Mouse (Mus musculus): ENCODE results near the gene Auts2. TPM values are rescaled to one million over a fixed set of nuclear protein-coding genes. Genes with fewer than 3 reads are reported as not detected.
A peak's percentile ranks its signal among the peaks of the same experiment; 100 is the strongest.

Auts2 gene
- total and polyA plus RNA-seq, 2 experiments from 2014 or later: 6.8 to 12.1 TPM

- WGBS: 74% methylated on average over 1 of the region's 1 CpGs
- Histone ChIP-seq H3K36me3 (replicated peaks; ENCODE audit: control insufficient read depth, insufficient read depth, low read length) (no peaks in the 10 kb centered on the region), H3K4me3 (ENCODE audit: low read depth, low read length) (no peak overlapping the region)
Observed at GRCm38 (mm10) chr5:131690781-131691180, 852.4 kb downstream of the Auts2 start.

GRCm38 (mm10) chr5:131686956-131687618 lies 856.1 kb downstream of the Auts2 start:
- no peak overlapping the region for H3K27ac ChIP-seq (ENCODE audit: low read depth)
- H3K9me3 ChIP-seq (replicated peaks; ENCODE audit: control insufficient read depth, low read length): no peaks in the 10 kb centered on the region
- H3K27me3 ChIP-seq (ENCODE audit: control insufficient read depth, insufficient read depth, low read length): no peaks in the 10 kb centered on the region
- 49% methylated on average over 8 of the region's 8 CpGs for WGBS
- TF ChIP-seq CTCF (IDR thresholded peaks at IDR 0.05; ENCODE audit: low read depth) (no peak), EP300 (IDR thresholded peaks at IDR 0.05; ENCODE audit: low read depth) (no peak)
- no peak overlapping the region for H3K4me3 ChIP-seq (ENCODE audit: low read depth, low read length)
- peaks cover 10% of the 10 kb centered on the region; the same call in 1 of the 2 replicates for H3K4me1 ChIP-seq (ENCODE audit: control insufficient read depth, insufficient read depth)
- H3K4me2 ChIP-seq (ENCODE audit: low read depth, low read length): no peak overlapping the region
- no peaks in the 10 kb centered on the region for H3K36me3 ChIP-seq (replicated peaks; ENCODE audit: control insufficient read depth, insufficient read depth, low read length)
- no peak overlapping the region for H3K9ac ChIP-seq (replicated peaks; ENCODE audit: low read depth, low read length)
- ATAC-seq (ENCODE audit: insufficient read depth, low read depth) (no peak), DNase-seq (ENCODE audit: low spot score) (no peak)

More at GRCm38 (mm10) chr5:131690781-131691180, 852.4 kb downstream of the Auts2 start:
- TF ChIP-seq EP300 (IDR thresholded peaks at IDR 0.05; ENCODE audit: low read depth) (no peak), CTCF (IDR thresholded peaks at IDR 0.05; ENCODE audit: low read depth) (no peak)
- no peaks in the 10 kb centered on the region for H3K9me3 ChIP-seq (replicated peaks; ENCODE audit: control insufficient read depth, low read length)
- no peak overlapping the region for H3K9ac ChIP-seq (replicated peaks; ENCODE audit: low read depth, low read length)
- H3K27ac ChIP-seq (ENCODE audit: low read depth): no peak overlapping the region
- DNase-seq (ENCODE audit: low spot score) (peak; percentile 22), ATAC-seq (ENCODE audit: insufficient read depth, low read depth) (no peak)
- H3K4me1 ChIP-seq (ENCODE audit: control insufficient read depth, insufficient read depth): peaks cover 10% of the 10 kb centered on the region; the same call in 1 of the 2 replicates
- no peaks in the 10 kb centered on the region for H3K27me3 ChIP-seq (ENCODE audit: control insufficient read depth, insufficient read depth, low read length)
- no peak overlapping the region for H3K4me2 ChIP-seq (ENCODE audit: low read depth, low read length)

- DNase-seq (ENCODE audit: low spot score): no peak
- no peaks in the 10 kb centered on the region for H3K27me3 ChIP-seq (ENCODE audit: control insufficient read depth, insufficient read depth, low read length)
- H3K4me3 ChIP-seq (ENCODE audit: low read depth, low read length): no peak overlapping the region
- TF ChIP-seq CTCF (IDR thresholded peaks at IDR 0.05; ENCODE audit: low read depth) (no peak), EP300 (IDR thresholded peaks at IDR 0.05; ENCODE audit: low read depth) (no peak)
- no peaks in the 10 kb centered on the region for H3K4me1 ChIP-seq (ENCODE audit: control insufficient read depth, insufficient read depth)
- H3K4me2 ChIP-seq (ENCODE audit: low read depth, low read length): no peak overlapping the region
- no peak for ATAC-seq (ENCODE audit: insufficient read depth, low read depth)
- H3K9me3 ChIP-seq (replicated peaks; ENCODE audit: control insufficient read depth, low read length): no peaks in the 10 kb centered on the region
- no peak overlapping the region for H3K27ac ChIP-seq (ENCODE audit: low read depth)
- no peak overlapping the region for H3K9ac ChIP-seq (replicated peaks; ENCODE audit: low read depth, low read length)
- H3K36me3 ChIP-seq (replicated peaks; ENCODE audit: control insufficient read depth, insufficient read depth, low read length): no peaks in the 10 kb centered on the region
- whole genome bisulfite sequencing: 76% methylated on average over 12 of the region's 12 CpGs
Observed at GRCm38 (mm10) chr5:131680127-131680845, 862.9 kb downstream of the Auts2 start.

- no peak for DNase-seq (ENCODE audit: low spot score)
Observed at GRCm38 (mm10) chr5:131679523-131679922, 863.6 kb downstream of the Auts2 start.

GRCm38 (mm10) chr5:131677518-131677917 lies 865.6 kb downstream of the Auts2 start:
- H3K27ac ChIP-seq (ENCODE audit: low read depth): no peak overlapping the region
- 93% methylated on average over 5 of the region's 5 CpGs for WGBS
- H3K9me3 ChIP-seq (replicated peaks; ENCODE audit: control insufficient read depth, low read length): no peaks in the 10 kb centered on the region
- no peaks in the 10 kb centered on the region for H3K27me3 ChIP-seq (ENCODE audit: control insufficient read depth, insufficient read depth, low read length)
- no peaks in the 10 kb centered on the region for H3K4me1 ChIP-seq (ENCODE audit: control insufficient read depth, insufficient read depth)
- H3K9ac ChIP-seq (replicated peaks; ENCODE audit: low read depth, low read length): no peak overlapping the region
- H3K4me3 ChIP-seq (ENCODE audit: low read depth, low read length): no peak overlapping the region
- no peaks in the 10 kb centered on the region for H3K36me3 ChIP-seq (replicated peaks; ENCODE audit: control insufficient read depth, insufficient read depth, low read length)
- H3K4me2 ChIP-seq (ENCODE audit: low read depth, low read length): no peak overlapping the region
- DNase-seq (ENCODE audit: low spot score) (no peak), ATAC-seq (ENCODE audit: insufficient read depth, low read depth) (no peak)
- no peak for TF ChIP-seq CTCF (IDR thresholded peaks at IDR 0.05; ENCODE audit: low read depth)
- TF ChIP-seq EP300 (IDR thresholded peaks at IDR 0.05; ENCODE audit: low read depth): no peak

More at GRCm38 (mm10) chr5:131679523-131679922, 863.6 kb downstream of the Auts2 start:
- ATAC-seq (ENCODE audit: insufficient read depth, low read depth): no peak
- Histone ChIP-seq H3K27me3 (ENCODE audit: control insufficient read depth, insufficient read depth, low read length) (no peaks in the 10 kb centered on the region), H3K27ac (ENCODE audit: low read depth) (no peak overlapping the region), H3K4me3 (ENCODE audit: low read depth, low read length) (no peak overlapping the region), H3K4me2 (ENCODE audit: low read depth, low read length) (no peak overlapping the region), H3K9ac (replicated peaks; ENCODE audit: low read depth, low read length) (no peak overlapping the region), H3K4me1 (ENCODE audit: control insufficient read depth, insufficient read depth) (no peaks in the 10 kb centered on the region), H3K36me3 (replicated peaks; ENCODE audit: control insufficient read depth, insufficient read depth, low read length) (no peaks in the 10 kb centered on the region), H3K9me3 (replicated peaks; ENCODE audit: control insufficient read depth, low read length) (no peaks in the 10 kb centered on the region)
- WGBS: 78% methylated on average over 1 of the region's 1 CpGs
- TF ChIP-seq EP300 (IDR thresholded peaks at IDR 0.05; ENCODE audit: low read depth): no peak
- no peak for TF ChIP-seq CTCF (IDR thresholded peaks at IDR 0.05; ENCODE audit: low read depth)
